Mouse (Mus musculus) midbrain, embryonic 12.5 days (tissue): ENCODE measurements at regions not wholly inside any gene's neighbourhood (a gene's known extent, or its start where the extent isn't known, plus 50 kb on each side); places are given as distances from the start of the nearest gene placed in this dataset.
"Not testable (repeated sequence)": the region's sequence is repeated elsewhere in the genome, so short reads cannot be mapped to it uniquely, and the experiment has no call there.

Experiments used
- ATAC-seq: fragments of 200-750 bp; cut with Nextera tagmentation; 2 replicates; pipeline ENCODE4 v1.8.0; 2017; ENCODE audit warnings: low read depth, moderate TSS enrichment, moderate library complexity; ENCODE audit not compliant: low FRiP score
- H3K27ac ChIP-seq: fragments of 300-500 bp; sonication (generic); replicated peaks from 2 replicates; pipeline ENCODE4 v1.5.1; 2016; ENCODE audit warnings: mild to moderate bottlenecking
- H3K27me3 ChIP-seq: fragments of 300-500 bp; sonication (generic); 2 replicates; pipeline ENCODE4 v1.6.1; 2016; ENCODE audit warnings: mild to moderate bottlenecking
- H3K36me3 ChIP-seq: fragments of 300-500 bp; sonication (generic); 2 replicates; pipeline ENCODE4 v1.6.1; 2016
- H3K4me1 ChIP-seq: fragments of 300-500 bp; sonication (generic); 2 replicates; pipeline ENCODE4 v1.6.1; 2016
- H3K4me2 ChIP-seq: fragments of 300-500 bp; sonication (generic); replicated peaks from 2 replicates; pipeline ENCODE4 v1.6.1; 2016; ENCODE audit warnings: mild to moderate bottlenecking, moderate library complexity
- H3K4me3 ChIP-seq: fragments of 300-500 bp; sonication (generic); 2 replicates; pipeline ENCODE4 v1.5.1; 2016; ENCODE audit warnings: mild to moderate bottlenecking
- H3K9ac ChIP-seq: fragments of 300-500 bp; sonication (generic); replicated peaks from 2 replicates; pipeline ENCODE4 v1.6.1; 2016; ENCODE audit warnings: mild to moderate bottlenecking, moderate library complexity
- H3K9me3 ChIP-seq: fragments of 300-500 bp; sonication (generic); 2 replicates; pipeline ENCODE4 v1.6.1; 2016; ENCODE audit warnings: mild to moderate bottlenecking
- WGBS: fragments of 180-500 bp; shearing (Covaris S2); methylation state at CpG from one replicate; pipeline ENCODE4 v1.1.7; 2016; 5-methylcytosine and 5-hydroxymethylcytosine counted together

- no peak for ATAC-seq
- Histone ChIP-seq H3K9me3 (no peaks in the 10 kb centered on the region), H3K4me3 (no peak overlapping the region), H3K27ac (no peak overlapping the region), H3K36me3 (no peaks in the 10 kb centered on the region), H3K4me1 (no peaks in the 10 kb centered on the region), H3K27me3 (no peaks in the 10 kb centered on the region), H3K4me2 (no peak overlapping the region), H3K9ac (no peak overlapping the region)
- 89% methylated on average over 2 of the region's 2 CpGs for WGBS
Observed at GRCm38 (mm10) chr3:17001871-17002270, 946.3 kb upstream of the Cypt12 start.

- ATAC-seq: no peak
- no peaks in the 10 kb centered on the region for H3K4me1 ChIP-seq
- WGBS: 72% methylated on average over 3 of the region's 3 CpGs
Observed at GRCm38 (mm10) chr3:17003136-17003535, 945.1 kb upstream of the Cypt12 start.

GRCm38 (mm10) chr3:17014184-17015048, 933.8 kb upstream of the Cypt12 start:
- WGBS: 85% methylated on average over 4 of the region's 4 CpGs
- Histone ChIP-seq H3K27me3 (no peaks in the 10 kb centered on the region), H3K9me3 (no peaks in the 10 kb centered on the region), H3K9ac (no peak overlapping the region), H3K4me3 (no peak overlapping the region), H3K4me1 (no peaks in the 10 kb centered on the region), H3K27ac (0 out of 2 replicates have a peak overlapping the region, but pooled peaks have one; percentile 39), H3K36me3 (no peaks in the 10 kb centered on the region), H3K4me2 (no peak overlapping the region)
- ATAC-seq: no peak

More at GRCm38 (mm10) chr3:17003136-17003535, 945.1 kb upstream of the Cypt12 start:
- H3K4me2 ChIP-seq: no peak overlapping the region
- H3K4me3 ChIP-seq: no peak overlapping the region
- H3K9ac ChIP-seq: no peak overlapping the region
- H3K9me3 ChIP-seq: no peaks in the 10 kb centered on the region
- no peak overlapping the region for H3K27ac ChIP-seq
- H3K36me3 ChIP-seq: no peaks in the 10 kb centered on the region
- no peaks in the 10 kb centered on the region for H3K27me3 ChIP-seq

- Histone ChIP-seq H3K4me1 (no peaks in the 10 kb centered on the region), H3K36me3 (no peaks in the 10 kb centered on the region), H3K27ac (no peak overlapping the region), H3K9ac (no peak overlapping the region), H3K9me3 (no peaks in the 10 kb centered on the region), H3K4me2 (no peak overlapping the region), H3K27me3 (no peaks in the 10 kb centered on the region), H3K4me3 (no peak overlapping the region)
- 96% methylated on average over 2 of the region's 2 CpGs for WGBS
- no peak for ATAC-seq
Observed at GRCm38 (mm10) chr3:17050811-17051210, 897.4 kb upstream of the Cypt12 start.

GRCm38 (mm10) chr3:17058381-17058780, 889.8 kb upstream of the Cypt12 start:
- H3K9ac ChIP-seq, H3K9me3 ChIP-seq, H3K4me1 ChIP-seq, H3K36me3 ChIP-seq, H3K27me3 ChIP-seq, ATAC-seq, H3K27ac ChIP-seq, H3K4me3 ChIP-seq, H3K4me2 ChIP-seq: not testable (repeated sequence)
- whole genome bisulfite sequencing: 86% methylated on average over 4 of the region's 4 CpGs

- not testable (repeated sequence) for H3K27me3 ChIP-seq, H3K9ac ChIP-seq, H3K9me3 ChIP-seq, H3K4me1 ChIP-seq, H3K27ac ChIP-seq, H3K4me2 ChIP-seq, H3K36me3 ChIP-seq, ATAC-seq, H3K4me3 ChIP-seq
Observed at GRCm38 (mm10) chr3:17106261-17106660, 841.9 kb upstream of the Cypt12 start.
